Mouse (Mus musculus): ENCODE measurements at regions not wholly inside any gene's neighbourhood (a gene's known extent, or its start where the extent isn't known, plus 50 kb on each side); places are given as distances from the start of the nearest gene placed in this dataset.

DNA sequence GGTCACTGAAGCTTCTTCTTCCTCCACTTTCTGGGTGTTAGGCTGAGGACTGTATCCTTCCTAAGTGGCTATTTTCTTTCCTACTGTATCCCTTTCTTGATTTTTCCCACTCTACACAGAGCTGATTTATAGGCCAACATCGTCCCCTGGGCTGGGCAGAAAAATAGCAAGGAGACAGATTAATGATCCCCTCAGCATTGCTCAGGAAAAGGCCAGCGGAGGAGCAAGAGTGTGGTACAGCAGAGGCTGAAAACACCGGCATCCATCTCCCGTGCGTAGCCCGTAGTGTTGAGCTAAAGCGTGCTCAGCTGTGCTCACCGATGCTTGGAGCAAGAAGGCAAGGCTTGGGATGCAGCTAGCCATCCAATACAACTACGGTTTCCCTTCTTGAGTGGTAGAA, 62.2 kb upstream of the Cadm1 start:
- H3K36me3 ChIP-seq (ENCODE audit: control insufficient read depth, insufficient read depth), result no peaks in the 10 kb centered on the region
- no peak for TF ChIP-seq MYOG (IDR thresholded peaks at IDR 0.05; ENCODE audit: control insufficient read depth, extremely low read depth, insufficient read length)
- H3K4me3 ChIP-seq (ENCODE audit: insufficient read depth, poor library complexity, severe bottlenecking), result no peak overlapping the region
- peaks cover 10% of the 10 kb centered on the region for H3K27me3 ChIP-seq (ENCODE audit: control insufficient read depth, insufficient read depth, insufficient read length)
- H3ac ChIP-seq (ENCODE audit: control insufficient read depth, insufficient read length, low read depth), result no peak overlapping the region
- no peaks in the 10 kb centered on the region for H3K79me2 ChIP-seq (ENCODE audit: control insufficient read depth, insufficient read depth)
- H3K79me3 ChIP-seq (ENCODE audit: low read depth), result no peaks in the 10 kb centered on the region

DNA sequence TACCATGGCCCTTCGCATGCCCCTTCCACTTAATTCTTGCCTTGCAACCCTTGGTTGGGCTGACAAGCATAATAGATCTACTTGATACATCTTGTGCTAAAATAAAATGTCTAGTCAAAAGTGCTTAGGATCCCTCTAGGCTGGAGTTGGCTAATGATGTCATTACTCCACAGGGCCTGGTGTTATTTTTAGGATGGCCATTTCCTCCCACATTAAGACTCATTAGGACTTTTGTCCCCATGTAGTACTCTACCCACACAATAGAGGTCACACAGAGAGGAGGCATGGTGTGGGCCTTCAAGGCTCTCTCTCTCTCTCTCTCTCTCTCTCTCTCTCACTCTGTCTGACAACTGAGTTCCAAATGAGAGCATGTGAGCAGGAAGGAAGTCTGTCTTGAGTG, 60.4 kb upstream of the Cadm1 start:
- no peak overlapping the region for H3ac ChIP-seq (ENCODE audit: control insufficient read depth, insufficient read length, low read depth)
- TF ChIP-seq FOSL1 (IDR thresholded peaks at IDR 0.05; ENCODE audit: insufficient read depth, low read length, poor library complexity, severe bottlenecking), result no peak
- no peak for TF ChIP-seq CTCF (IDR thresholded peaks at IDR 0.05; ENCODE audit: control insufficient read depth, insufficient read depth, insufficient read length)
- TF ChIP-seq MYOD1 (IDR thresholded peaks at IDR 0.05; ENCODE audit: control insufficient read depth, insufficient read length, low read depth), result no peak
- no peak for TF ChIP-seq MAX (IDR thresholded peaks at IDR 0.05)
- TF ChIP-seq CEBPB (IDR thresholded peaks at IDR 0.05; ENCODE audit: low read depth), result no peak
- TF ChIP-seq MYOG (IDR thresholded peaks at IDR 0.05; ENCODE audit: control insufficient read depth, extremely low read depth, insufficient read length), result no peak
- no peak for TF ChIP-seq USF1 (IDR thresholded peaks at IDR 0.05; ENCODE audit: low read depth)
- H3K27me3 ChIP-seq (ENCODE audit: control insufficient read depth, insufficient read depth, insufficient read length), result peaks cover 19% of the 10 kb centered on the region
- no peaks in the 10 kb centered on the region for H3K79me2 ChIP-seq (ENCODE audit: control insufficient read depth, insufficient read depth)
- no peaks in the 10 kb centered on the region for H3K79me3 ChIP-seq (ENCODE audit: low read depth)
- no peaks in the 10 kb centered on the region for H3K36me3 ChIP-seq (ENCODE audit: control insufficient read depth, insufficient read depth)
- no peak overlapping the region for H3K4me3 ChIP-seq (ENCODE audit: insufficient read depth, poor library complexity, severe bottlenecking)

DNA sequence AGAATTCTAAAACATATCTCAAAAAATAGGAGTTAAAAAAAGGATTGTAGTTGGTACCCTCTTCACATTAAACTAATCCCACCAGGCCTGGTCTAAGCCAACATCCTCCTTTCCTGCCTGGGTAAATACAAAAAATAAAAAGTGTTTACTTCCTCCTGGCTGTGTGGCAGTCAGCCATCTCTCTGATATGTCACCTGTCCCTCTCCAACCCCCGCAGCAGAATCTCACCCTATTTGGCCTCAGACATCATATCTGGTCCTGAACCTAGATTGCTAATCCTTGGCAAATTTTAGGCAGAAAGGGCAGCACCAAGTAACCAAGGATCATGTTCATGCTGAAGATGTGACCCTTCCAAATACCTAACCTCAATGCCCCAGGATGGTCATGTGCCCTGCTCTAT, 59.2 kb upstream of the Cadm1 start:
- no peaks in the 10 kb centered on the region for H3K79me3 ChIP-seq (ENCODE audit: low read depth)
- TF ChIP-seq USF1 (IDR thresholded peaks at IDR 0.05; ENCODE audit: low read depth), result no peak
- TF ChIP-seq FOSL1 (IDR thresholded peaks at IDR 0.05; ENCODE audit: insufficient read depth, low read length, poor library complexity, severe bottlenecking), result no peak
- no peak for TF ChIP-seq MYOG (IDR thresholded peaks at IDR 0.05; ENCODE audit: control insufficient read depth, extremely low read depth, insufficient read length)
- no peak for TF ChIP-seq CEBPB (IDR thresholded peaks at IDR 0.05; ENCODE audit: low read depth)
- no peak for TF ChIP-seq MAX (IDR thresholded peaks at IDR 0.05)
- TF ChIP-seq MYOD1 (IDR thresholded peaks at IDR 0.05; ENCODE audit: control insufficient read depth, insufficient read length, low read depth), result no peak
- no peak for TF ChIP-seq CTCF (IDR thresholded peaks at IDR 0.05; ENCODE audit: control insufficient read depth, insufficient read depth, insufficient read length)
- H3K27me3 ChIP-seq (ENCODE audit: control insufficient read depth, insufficient read depth, insufficient read length), result peaks cover 24% of the 10 kb centered on the region
- no peak overlapping the region for H3ac ChIP-seq (ENCODE audit: control insufficient read depth, insufficient read length, low read depth)
- H3K36me3 ChIP-seq (ENCODE audit: control insufficient read depth, insufficient read depth), result no peaks in the 10 kb centered on the region
- H3K79me2 ChIP-seq (ENCODE audit: control insufficient read depth, insufficient read depth), result no peaks in the 10 kb centered on the region
- no peak overlapping the region for H3K4me3 ChIP-seq (ENCODE audit: insufficient read depth, poor library complexity, severe bottlenecking)

DNA sequence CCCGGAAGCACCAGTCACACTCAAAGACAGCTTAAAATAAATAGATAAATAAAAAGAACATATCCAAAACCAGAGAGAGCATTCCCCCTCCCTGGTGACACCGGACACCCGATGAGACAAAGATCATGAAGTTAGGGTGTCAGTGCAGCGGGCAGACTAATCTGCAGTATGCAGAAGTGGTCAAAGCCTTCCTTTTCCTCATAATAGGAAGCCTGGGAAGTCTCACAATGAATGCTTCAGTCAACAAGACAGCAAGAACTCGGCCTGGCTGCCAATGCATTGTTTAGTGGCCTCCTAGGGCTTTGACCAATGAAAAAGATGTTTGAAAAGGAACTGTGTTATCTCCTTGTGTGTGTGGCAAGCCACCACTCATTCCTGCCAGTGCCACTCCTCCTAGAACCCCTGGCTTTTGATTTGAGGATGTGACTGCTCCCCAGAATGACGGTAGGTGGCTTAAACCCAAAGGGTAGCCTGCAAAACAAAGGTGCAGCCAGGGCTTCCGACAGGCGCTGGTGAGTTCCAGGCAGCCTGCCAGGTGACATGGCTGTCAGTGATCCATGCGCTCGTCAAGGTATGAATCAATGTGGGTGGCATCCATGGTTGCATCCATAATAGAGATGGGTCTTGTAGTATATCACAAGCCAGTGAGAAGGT, 58.1 kb upstream of the Cadm1 start:
- no peak overlapping the region for H3K4me3 ChIP-seq (ENCODE audit: insufficient read depth, poor library complexity, severe bottlenecking)
- no peaks in the 10 kb centered on the region for H3K36me3 ChIP-seq (ENCODE audit: control insufficient read depth, insufficient read depth)
- H3ac ChIP-seq (ENCODE audit: control insufficient read depth, insufficient read length, low read depth), result no peak overlapping the region
- TF ChIP-seq CEBPB (IDR thresholded peaks at IDR 0.05; ENCODE audit: low read depth) (no peak), MYOD1 (IDR thresholded peaks at IDR 0.05; ENCODE audit: control insufficient read depth, insufficient read length, low read depth) (no peak), MYOG (IDR thresholded peaks at IDR 0.05; ENCODE audit: control insufficient read depth, extremely low read depth, insufficient read length) (no peak), FOSL1 (IDR thresholded peaks at IDR 0.05; ENCODE audit: insufficient read depth, low read length, poor library complexity, severe bottlenecking) (no peak)
- peaks cover 19% of the 10 kb centered on the region for H3K27me3 ChIP-seq (ENCODE audit: control insufficient read depth, insufficient read depth, insufficient read length)
- no peaks in the 10 kb centered on the region for H3K79me2 ChIP-seq (ENCODE audit: control insufficient read depth, insufficient read depth)
- H3K79me3 ChIP-seq (ENCODE audit: low read depth), result no peaks in the 10 kb centered on the region

DNA sequence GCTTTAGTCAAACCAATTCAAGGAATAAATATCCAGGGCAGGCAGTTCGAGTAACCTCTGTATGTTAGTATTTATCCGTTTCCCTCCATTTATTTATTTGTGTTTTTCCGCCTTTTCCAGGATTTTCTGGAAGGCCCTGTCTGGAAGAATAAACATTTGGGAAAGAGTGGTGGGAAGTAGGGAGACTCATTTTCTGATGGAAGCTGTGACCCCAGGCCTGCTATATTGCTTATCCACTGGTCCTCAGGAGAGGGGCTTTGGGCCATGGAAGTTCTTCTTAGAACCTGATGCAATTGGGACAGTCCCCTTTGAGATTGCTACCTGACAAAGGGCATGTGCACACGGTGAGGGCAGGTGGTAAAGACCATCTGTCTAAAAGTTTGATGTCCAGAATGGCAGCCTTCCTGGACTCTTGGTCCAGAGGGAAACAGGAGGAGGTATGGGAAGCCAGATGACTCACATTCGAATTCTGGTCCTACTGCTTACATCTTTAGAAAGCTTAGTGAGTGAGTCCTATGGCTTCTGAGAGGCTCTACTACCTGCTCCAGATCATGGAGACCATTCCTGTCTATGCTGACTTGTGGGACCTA, 56.1 kb upstream of the Cadm1 start:
- no peak overlapping the region for H3ac ChIP-seq (ENCODE audit: control insufficient read depth, insufficient read length, low read depth)

DNA sequence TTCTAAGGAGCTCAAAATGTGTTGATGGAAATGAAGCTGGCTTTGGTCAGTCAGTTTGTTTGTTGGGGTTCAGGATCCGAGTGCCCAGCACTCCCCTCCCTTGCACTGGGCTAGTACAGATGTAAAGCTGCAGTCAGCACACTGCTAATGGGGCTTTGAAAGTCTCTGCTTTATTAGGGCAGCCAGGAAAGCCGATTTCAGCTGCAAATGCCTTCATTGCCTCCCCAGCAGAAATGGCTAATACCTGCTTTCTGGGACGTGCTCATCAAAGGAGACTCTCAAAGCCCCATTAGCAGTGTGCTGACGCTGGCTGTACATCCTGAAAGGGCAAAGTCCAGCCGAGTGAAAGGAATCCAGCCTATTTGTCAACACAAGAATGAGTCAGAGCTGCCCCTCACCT, 55.2 kb upstream of the Cadm1 start:
- H3ac ChIP-seq (ENCODE audit: control insufficient read depth, insufficient read length, low read depth), result no peak overlapping the region
- H3K4me3 ChIP-seq (ENCODE audit: insufficient read depth, poor library complexity, severe bottlenecking), result no peak overlapping the region
- no peaks in the 10 kb centered on the region for H3K79me2 ChIP-seq (ENCODE audit: control insufficient read depth, insufficient read depth)
- peaks cover 1% of the 10 kb centered on the region for H3K79me3 ChIP-seq (ENCODE audit: low read depth)
- H3K27me3 ChIP-seq (ENCODE audit: control insufficient read depth, insufficient read depth, insufficient read length), result peaks cover 20% of the 10 kb centered on the region
- TF ChIP-seq CTCF (IDR thresholded peaks at IDR 0.05; ENCODE audit: control insufficient read depth, insufficient read depth, insufficient read length) (no peak), MYOG (IDR thresholded peaks at IDR 0.05; ENCODE audit: control insufficient read depth, extremely low read depth, insufficient read length) (no peak), FOSL1 (IDR thresholded peaks at IDR 0.05; ENCODE audit: insufficient read depth, low read length, poor library complexity, severe bottlenecking) (no peak), USF1 (IDR thresholded peaks at IDR 0.05; ENCODE audit: low read depth) (no peak), MAX (IDR thresholded peaks at IDR 0.05) (no peak), CEBPB (IDR thresholded peaks at IDR 0.05; ENCODE audit: low read depth) (no peak), MYOD1 (IDR thresholded peaks at IDR 0.05; ENCODE audit: control insufficient read depth, insufficient read length, low read depth) (no peak)
- no peaks in the 10 kb centered on the region for H3K36me3 ChIP-seq (ENCODE audit: control insufficient read depth, insufficient read depth)

More for the DNA sequence above, 56.1 kb upstream of the Cadm1 start:
- peaks cover 13% of the 10 kb centered on the region for H3K27me3 ChIP-seq (ENCODE audit: control insufficient read depth, insufficient read depth, insufficient read length)
- peaks cover 1% of the 10 kb centered on the region for H3K79me3 ChIP-seq (ENCODE audit: low read depth)
- H3K79me2 ChIP-seq (ENCODE audit: control insufficient read depth, insufficient read depth), result no peaks in the 10 kb centered on the region
- no peak overlapping the region for H3K4me3 ChIP-seq (ENCODE audit: insufficient read depth, poor library complexity, severe bottlenecking)
- H3K36me3 ChIP-seq (ENCODE audit: control insufficient read depth, insufficient read depth), result no peaks in the 10 kb centered on the region
- TF ChIP-seq USF1 (IDR thresholded peaks at IDR 0.05; ENCODE audit: low read depth) (no peak), FOSL1 (IDR thresholded peaks at IDR 0.05; ENCODE audit: insufficient read depth, low read length, poor library complexity, severe bottlenecking) (no peak), CTCF (IDR thresholded peaks at IDR 0.05; ENCODE audit: control insufficient read depth, insufficient read depth, insufficient read length) (no peak), MYOG (IDR thresholded peaks at IDR 0.05; ENCODE audit: control insufficient read depth, extremely low read depth, insufficient read length) (no peak), MAX (IDR thresholded peaks at IDR 0.05) (no peak), MYOD1 (IDR thresholded peaks at IDR 0.05; ENCODE audit: control insufficient read depth, insufficient read length, low read depth) (no peak), CEBPB (IDR thresholded peaks at IDR 0.05; ENCODE audit: low read depth) (no peak)
